Mouse (Mus musculus): ENCODE data around the gene Tnfrsf8.

DNA sequence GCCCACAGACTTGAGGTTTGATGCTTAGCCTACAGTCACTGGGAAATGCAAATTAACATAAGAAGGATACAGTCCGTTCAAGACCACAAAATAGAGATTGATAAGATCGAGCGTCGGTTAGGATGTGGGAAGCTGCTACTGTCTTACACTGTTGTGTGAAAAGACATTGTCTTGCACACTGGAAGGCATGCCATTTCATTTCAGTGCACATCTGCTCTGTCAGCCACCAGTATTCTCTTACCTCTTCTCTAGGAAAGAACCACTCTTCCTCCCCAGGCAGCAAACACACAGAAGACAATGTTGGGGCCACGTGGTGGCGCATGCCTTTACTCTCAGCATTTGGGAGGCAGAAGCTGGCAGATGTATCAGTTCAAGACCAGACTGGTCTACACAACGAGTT lies 2.4 kb downstream of the Tnfrsf8 start:
- TF ChIP-seq CTCF (IDR thresholded peaks at IDR 0.05; ENCODE audit: low read depth, low read length): no peak
- TF ChIP-seq POLR2A (IDR thresholded peaks at IDR 0.05; ENCODE audit: extremely low read depth, insufficient read depth, low read length): no peak

Data from liver, adult 2 months (tissue).